Mouse (Mus musculus) NIH3T3 (cell line): Measurements from ENCODE around the gene Atp6v1f.

ENCODE experiments used
- DNase-seq: peaks from one replicate; pipeline ENCODE4 v3.0.0-alpha.2; 2012; ENCODE audit warnings: low read depth

Atp6v1f gene

GRCm38 (mm10) chr6:29467583-29468354, at the start of gene Atp6v1f:
Atp6v1f (plus strand) TSS chr6:29467718.
- peak; percentile 99 for DNase-seq

- DNase-seq, result no peak
Measured at GRCm38 (mm10) chr6:29420596-29420995, 46.9 kb upstream of the Atp6v1f start.

- DNase-seq, result no peak
Measured at GRCm38 (mm10) chr6:29425118-29425517, 42.4 kb upstream of the Atp6v1f start.

DNA sequence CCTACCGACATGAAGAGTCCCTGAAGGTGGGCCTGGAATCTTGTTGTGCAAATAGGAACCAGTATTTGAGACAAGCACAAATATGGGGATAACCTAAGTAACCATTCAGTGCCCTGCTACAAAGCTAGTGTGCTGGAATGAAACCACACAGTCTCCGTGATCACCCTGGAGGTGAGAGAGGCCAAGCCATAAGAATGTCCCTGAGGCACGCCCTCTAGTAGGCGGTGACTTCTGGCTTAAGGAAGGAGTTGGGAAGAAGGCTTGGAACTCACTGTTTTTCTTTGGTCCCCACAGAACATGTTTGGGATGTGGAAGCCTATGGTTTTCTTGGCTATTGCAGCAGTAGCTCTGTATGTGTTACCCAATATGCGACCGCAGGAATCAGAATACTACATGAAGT, 41.2 kb upstream of the Atp6v1f start:
- DNase-seq, result no peak

DNA sequence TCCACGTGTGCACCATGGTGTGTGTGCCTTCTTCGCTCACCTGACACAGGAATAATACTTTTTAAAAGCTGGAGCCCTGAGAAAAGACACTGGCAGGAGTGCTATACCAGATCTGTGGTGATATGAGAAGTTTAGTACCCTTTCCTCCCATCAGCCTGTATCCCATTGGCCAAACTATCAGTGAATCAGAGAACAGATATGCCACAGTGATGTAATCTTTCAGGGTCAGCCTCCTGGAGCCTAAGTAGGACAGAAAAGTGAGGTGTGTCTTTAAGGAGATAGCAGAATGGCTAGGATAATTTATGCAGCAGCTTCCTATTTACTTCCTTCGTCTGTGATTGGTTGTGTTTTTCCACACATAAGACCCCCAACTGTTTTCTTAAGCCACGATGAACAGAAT, 39.3 kb upstream of the Atp6v1f start:
- DNase-seq, result peak; percentile 39

GRCm38 (mm10) chr6:29430681-29431420, 36.7 kb upstream of the Atp6v1f start:
- peak; percentile 91 for DNase-seq

GRCm38 (mm10) chr6:29431473-29431872, 36.0 kb upstream of the Atp6v1f start:
- DNase-seq, result peak; percentile 65

DNA sequence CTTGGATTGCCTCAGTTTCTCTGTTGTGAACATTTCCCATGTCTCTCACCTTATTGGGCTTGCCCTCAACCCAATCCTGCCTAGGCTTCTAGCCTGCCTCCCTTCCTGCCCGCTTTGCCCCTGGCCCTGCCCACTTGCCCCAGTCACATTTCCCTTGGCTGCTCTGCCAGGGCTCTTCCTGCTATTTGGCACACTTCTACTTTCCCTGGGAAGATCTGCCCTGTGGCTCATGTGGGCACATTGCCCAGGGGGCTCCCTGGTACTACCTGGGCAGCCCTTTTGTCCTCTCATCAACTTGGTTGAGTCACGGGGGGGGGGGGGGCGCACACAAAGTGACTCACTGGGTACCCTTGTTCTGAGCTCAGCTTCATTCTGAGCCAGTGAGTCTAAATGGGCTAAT, 35.4 kb upstream of the Atp6v1f start:
- peak; percentile 65 for DNase-seq

GRCm38 (mm10) chr6:29432676-29433037, 34.9 kb upstream of the Atp6v1f start:
- no peak for DNase-seq

DNA sequence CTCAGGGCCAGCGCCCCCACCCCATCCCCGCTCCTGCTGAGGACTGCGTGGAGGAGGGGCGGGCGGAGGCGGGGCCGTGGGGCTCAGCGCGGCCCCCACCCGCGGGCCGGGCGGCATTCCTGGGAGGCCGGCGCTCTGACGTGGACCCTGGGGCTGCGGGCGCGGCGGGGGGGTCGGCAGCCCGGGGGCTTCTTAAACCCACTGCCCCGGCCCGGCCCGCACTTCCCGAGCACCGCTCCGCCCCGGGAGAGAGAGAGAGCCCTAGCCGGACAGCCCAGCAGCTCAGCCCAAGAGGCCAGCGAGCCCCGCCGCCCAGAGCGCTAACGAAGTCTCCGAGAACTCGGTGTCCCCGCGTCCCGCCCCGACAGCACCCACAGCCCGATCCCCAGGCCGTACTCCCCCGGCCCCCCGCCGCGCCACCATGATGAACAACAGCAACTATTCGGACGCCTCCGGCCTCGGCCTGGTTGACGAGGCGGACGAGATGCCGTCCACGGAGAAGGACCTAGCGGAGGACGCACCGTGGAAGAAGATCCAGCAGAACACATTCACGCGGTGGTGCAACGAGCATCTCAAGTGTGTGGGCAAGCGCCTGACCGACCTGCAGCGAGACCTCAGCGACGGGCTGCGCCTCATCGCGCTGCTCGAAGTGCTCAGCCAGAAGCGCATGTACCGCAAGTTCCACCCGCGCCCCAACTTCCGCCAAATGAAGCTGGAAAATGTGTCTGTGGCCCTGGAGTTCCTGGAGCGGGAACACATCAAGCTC, 34.3 kb upstream of the Atp6v1f start, which contains the start of gene Flnc:
Flnc (plus strand) TSS at position 219 of the 766 bp plus-strand sequence.
- DNase-seq, result peak; percentile 88

- peak; percentile 71 for DNase-seq
Measured at GRCm38 (mm10) chr6:29433804-29434795, 33.4 kb upstream of the Atp6v1f start.

GRCm38 (mm10) chr6:29434911-29435691, 32.4 kb upstream of the Atp6v1f start:
- DNase-seq, result peak; percentile 89

- DNase-seq, result peak; percentile 69
Measured at GRCm38 (mm10) chr6:29435940-29436451, 31.5 kb upstream of the Atp6v1f start.

DNA sequence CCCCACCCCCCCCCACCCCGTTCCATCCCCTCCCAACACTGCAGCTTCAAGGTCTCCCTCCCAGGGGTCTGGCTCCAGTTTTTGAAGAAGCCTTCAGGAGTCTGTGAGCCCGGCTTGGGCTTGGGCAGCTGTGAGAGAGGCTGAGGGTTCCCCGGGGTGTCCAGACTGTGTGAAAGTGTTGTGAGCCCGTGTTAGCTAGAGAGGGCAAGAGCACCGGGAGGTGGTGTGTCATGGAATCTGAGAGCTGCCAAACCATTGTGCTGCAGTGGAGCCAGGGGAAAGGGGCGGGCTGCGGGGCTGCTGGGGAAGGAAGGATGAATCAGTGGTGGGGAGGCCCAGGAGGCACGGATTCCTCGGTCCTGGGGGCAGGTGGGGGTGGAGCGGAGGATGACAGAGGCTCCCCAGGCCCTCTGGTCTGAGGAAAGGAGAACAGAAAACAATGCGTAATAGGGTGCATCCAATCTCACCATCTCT, 31.0 kb upstream of the Atp6v1f start:
- DNase-seq, result peak; percentile 96

DNA sequence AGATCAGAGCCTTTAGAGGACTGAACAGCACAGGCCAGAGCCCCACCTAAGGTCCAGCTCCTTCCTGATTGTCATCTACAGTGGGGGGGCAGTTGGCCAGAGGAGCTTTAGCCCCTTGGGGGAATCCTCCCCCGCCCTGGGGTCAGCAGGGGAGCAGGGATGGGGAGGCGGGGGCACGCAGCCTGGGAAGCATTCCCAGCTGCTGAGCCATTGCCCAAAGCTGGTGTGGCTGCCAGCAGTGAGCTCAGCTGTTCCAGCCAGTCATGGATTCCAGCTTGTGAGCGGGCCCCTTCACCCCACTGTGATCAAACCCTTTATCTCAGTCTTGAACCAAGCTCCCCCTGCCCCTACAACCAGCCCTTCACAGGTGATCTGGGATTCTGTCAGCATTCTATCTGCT, 28.3 kb upstream of the Atp6v1f start:
- DNase-seq, result peak; percentile 75

DNA sequence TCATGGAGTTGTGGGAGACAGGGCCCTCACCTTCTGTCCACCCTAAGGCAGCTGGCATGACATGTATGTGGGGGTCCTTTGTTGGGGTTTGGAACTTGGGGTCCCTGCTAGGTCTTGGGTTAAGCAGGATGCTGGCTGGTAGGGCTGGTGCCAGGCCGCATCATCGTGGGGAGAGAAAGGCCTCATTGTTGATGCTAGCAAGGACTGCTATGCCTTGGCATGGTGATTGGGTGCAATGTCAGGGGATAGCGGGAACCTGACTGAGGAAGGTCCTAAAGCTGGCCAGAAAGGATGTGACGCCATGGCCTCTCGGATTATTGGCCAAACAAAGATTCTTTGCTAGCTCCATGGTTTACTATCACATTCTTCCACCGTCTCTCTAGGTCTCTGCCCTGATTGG, 27.7 kb upstream of the Atp6v1f start:
- DNase-seq, result no peak

DNA sequence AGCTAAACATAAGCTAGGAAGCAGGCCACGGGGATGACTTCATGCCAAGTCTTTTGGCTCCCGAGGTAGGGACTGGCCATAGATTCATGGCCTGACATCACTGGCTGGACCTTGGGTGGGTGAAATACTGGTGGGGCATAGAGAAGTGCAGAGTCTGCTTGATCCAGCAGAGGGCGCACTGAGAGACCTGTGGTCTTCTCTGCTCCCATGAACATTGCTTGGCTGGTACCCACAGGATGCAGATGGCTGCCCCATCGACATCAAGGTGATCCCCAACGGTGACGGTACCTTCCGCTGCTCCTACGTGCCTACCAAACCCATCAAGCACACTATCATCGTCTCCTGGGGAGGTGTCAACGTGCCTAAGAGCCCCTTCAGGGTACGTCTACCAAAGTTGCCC, 22.7 kb upstream of the Atp6v1f start:
- DNase-seq, result peak; percentile 79

DNA sequence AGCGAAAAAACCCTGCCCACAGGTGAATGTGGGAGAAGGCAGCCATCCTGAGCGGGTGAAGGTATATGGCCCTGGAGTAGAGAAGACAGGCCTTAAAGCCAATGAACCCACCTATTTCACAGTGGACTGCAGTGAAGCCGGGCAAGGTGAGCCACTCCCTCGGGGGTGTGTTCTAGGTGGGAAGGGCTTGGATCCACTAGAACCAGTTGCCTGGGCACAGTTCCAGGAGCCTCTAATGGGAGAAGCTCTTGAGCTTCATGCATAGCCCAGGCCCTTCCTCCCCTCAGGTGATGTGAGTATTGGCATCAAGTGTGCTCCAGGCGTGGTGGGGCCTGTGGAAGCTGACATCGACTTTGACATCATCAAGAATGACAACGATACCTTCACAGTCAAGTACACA, 22.2 kb upstream of the Atp6v1f start:
- DNase-seq, result peak; percentile 43

- peak; percentile 38 for DNase-seq
Measured at GRCm38 (mm10) chr6:29449858-29450257, 17.7 kb upstream of the Atp6v1f start.

GRCm38 (mm10) chr6:29450667-29451066, 16.9 kb upstream of the Atp6v1f start:
- DNase-seq, result no peak
